Mouse (Mus musculus) kidney, embryonic 14.5 days (tissue): Measurements from ENCODE around the gene Olfr1417. TPM values are rescaled to one million over a fixed set of nuclear protein-coding genes. Genes with fewer than 3 reads are reported as not detected.

Experiments used
- ATAC-seq: fragments of 200-750 bp; cut with Nextera tagmentation; 2 replicates; pipeline ENCODE4 v1.8.0; 2017; ENCODE audit warnings: moderate number of reproducible peaks, mild to moderate bottlenecking, moderate TSS enrichment, moderate library complexity; ENCODE audit not compliant: low FRiP score, low TSS enrichment
- H3K27ac ChIP-seq: fragments of 300-500 bp; sonication (generic); 2 replicates; pipeline ENCODE4 v1.5.1; 2014; ENCODE audit warnings: low read depth, mild to moderate bottlenecking, low read length, moderate library complexity, mixed read lengths
- H3K27me3 ChIP-seq: fragments of 300-500 bp; sonication (generic); 2 replicates; pipeline ENCODE4 v1.6.1; 2014; ENCODE audit warnings: mild to moderate bottlenecking, low read length; ENCODE audit not compliant: control insufficient read depth, insufficient read depth
- H3K36me3 ChIP-seq: fragments of 300-500 bp; sonication (generic); 2 replicates; pipeline ENCODE4 v1.6.1; 2014; ENCODE audit warnings: low read length, mixed read lengths; ENCODE audit not compliant: control insufficient read depth, insufficient read depth
- H3K4me1 ChIP-seq: fragments of 300-500 bp; sonication (generic); 2 replicates; pipeline ENCODE4 v1.6.1; 2014; ENCODE audit warnings: low read length, mixed read lengths; ENCODE audit not compliant: control insufficient read depth, insufficient read depth
- H3K4me2 ChIP-seq: fragments of 300-500 bp; sonication (generic); replicated peaks from 2 replicates; pipeline ENCODE4 v1.6.1; 2014; ENCODE audit warnings: low read depth, mild to moderate bottlenecking, low read length
- H3K4me3 ChIP-seq: fragments of 300-500 bp; sonication (generic); 2 replicates; pipeline ENCODE4 v1.5.1; 2014; ENCODE audit warnings: mild to moderate bottlenecking, low read length
- H3K9ac ChIP-seq: fragments of 300-500 bp; sonication (generic); 2 replicates; pipeline ENCODE4 v1.6.1; 2014; ENCODE audit warnings: low read depth, mild to moderate bottlenecking, low read length, moderate library complexity
- H3K9me3 ChIP-seq: fragments of 300-500 bp; sonication (generic); 2 replicates; pipeline ENCODE4 v1.6.1; 2016; ENCODE audit warnings: low read length; ENCODE audit not compliant: control insufficient read depth
- WGBS: fragments of 180-500 bp; shearing (Covaris S2); extraction: QIAGEN DNeasy Blood & Tissue Kit; methylation state at CpG from one replicate; pipeline ENCODE4 v1.1.7; 2014; 5-methylcytosine and 5-hydroxymethylcytosine counted together
- polyA plus RNA-seq: library from polyadenylated mRNA; unstranded; fragments of >200 nt; fragmentation: Nextera tagmentation; extraction: Ambion mirVana; gene quantifications from 2 replicates; pipeline ENCODE4 v1.2.1, GENCODE M21; 2014

Gene Olfr1417
- polyA plus RNA-seq, 1 experiment from 2014 or later: 0.12 TPM

- H3K27ac ChIP-seq: no peak overlapping the region
- no peaks in the 10 kb centered on the region for H3K27me3 ChIP-seq
- H3K4me2 ChIP-seq: no peak overlapping the region
- no peaks in the 10 kb centered on the region for H3K4me1 ChIP-seq
- H3K4me3 ChIP-seq: no peak overlapping the region
- WGBS: 85% methylated on average over 4 of the region's 4 CpGs
- H3K9me3 ChIP-seq: no peaks in the 10 kb centered on the region
- no peaks in the 10 kb centered on the region for H3K36me3 ChIP-seq
- ATAC-seq: no peak
- H3K9ac ChIP-seq: no peak overlapping the region
Measured at GRCm38 (mm10) chr19:11846333-11846732, 7.3 kb upstream of the Olfr1417 start.

GRCm38 (mm10) chr19:11823346-11824065 lies 15.5 kb downstream of the Olfr1417 start:
- H3K27me3 ChIP-seq: no peaks in the 10 kb centered on the region
- H3K27ac ChIP-seq: no peak overlapping the region
- ATAC-seq: no peak
- H3K9ac ChIP-seq: no peak overlapping the region
- no peaks in the 10 kb centered on the region for H3K9me3 ChIP-seq
- no peaks in the 10 kb centered on the region for H3K36me3 ChIP-seq
- no peak overlapping the region for H3K4me2 ChIP-seq
- no peak overlapping the region for H3K4me3 ChIP-seq
- 34% methylated on average over 4 of the region's 4 CpGs for WGBS
- no peaks in the 10 kb centered on the region for H3K4me1 ChIP-seq

GRCm38 (mm10) chr19:11820211-11820610 lies 18.8 kb downstream of the Olfr1417 start:
- H3K27ac ChIP-seq: no peak overlapping the region
- no peaks in the 10 kb centered on the region for H3K27me3 ChIP-seq
- ATAC-seq: no peak
- H3K4me2 ChIP-seq: peak overlapping the region; percentile 94
- H3K36me3 ChIP-seq: no peaks in the 10 kb centered on the region
- no peaks in the 10 kb centered on the region for H3K4me1 ChIP-seq
- 32% methylated on average over 6 of the region's 6 CpGs for WGBS
- no peak overlapping the region for H3K9ac ChIP-seq
- H3K4me3 ChIP-seq: peak overlapping the region; percentile 75; the same call in 1 of the 2 replicates
- no peaks in the 10 kb centered on the region for H3K9me3 ChIP-seq

GRCm38 (mm10) chr19:11819800-11820199 lies 19.2 kb downstream of the Olfr1417 start:
- Histone ChIP-seq H3K27me3 (no peaks in the 10 kb centered on the region), H3K9me3 (no peaks in the 10 kb centered on the region), H3K27ac (no peak overlapping the region), H3K9ac (no peak overlapping the region), H3K4me3 (peak overlapping the region; percentile 75), H3K4me2 (peak overlapping the region; percentile 94), H3K36me3 (no peaks in the 10 kb centered on the region), H3K4me1 (no peaks in the 10 kb centered on the region)
- 2% methylated on average over 15 of the region's 15 CpGs for whole genome bisulfite sequencing
- ATAC-seq: peak; percentile 70

- Histone ChIP-seq H3K27ac (peak within 1 kb of the TSS; percentile 62; the same call in 1 of the 2 replicates), H3K4me1 (no peaks in the 10 kb centered on the region; the same call in 1 of the 2 replicates), H3K27me3 (no peaks in the 10 kb centered on the region), H3K9me3 (no peaks in the 10 kb centered on the region), H3K36me3 (no peaks in the 10 kb centered on the region), H3K9ac (peak within 1 kb of the TSS; percentile 77), H3K4me2 (peak within 1 kb of the TSS; percentile 94), H3K4me3 (peak within 1 kb of the TSS; percentile 75)
- no peak for ATAC-seq
- WGBS: under 1% methylated on average over 20 of the region's 20 CpGs
Measured at GRCm38 (mm10) chr19:11819143-11819700, 19.8 kb downstream of the Olfr1417 start, which contains the start of gene Stx3. TSS of gene Stx3 (minus strand) at chr19:11819403.

- no peaks in the 10 kb centered on the region; the same call in 1 of the 2 replicates for H3K4me1 ChIP-seq
- no peaks in the 10 kb centered on the region for H3K36me3 ChIP-seq
- H3K9ac ChIP-seq: peak overlapping the region; percentile 77
- no peaks in the 10 kb centered on the region for H3K9me3 ChIP-seq
- H3K27ac ChIP-seq: peak overlapping the region; percentile 62; the same call in 1 of the 2 replicates
- H3K4me2 ChIP-seq: peak overlapping the region; percentile 94
- peak; percentile 80 for ATAC-seq
- peak overlapping the region; percentile 75 for H3K4me3 ChIP-seq
- H3K27me3 ChIP-seq: no peaks in the 10 kb centered on the region
- under 1% methylated on average over 81 of the region's 83 CpGs for WGBS
Measured at GRCm38 (mm10) chr19:11818199-11819142, 20.5 kb downstream of the Olfr1417 start.

- H3K36me3 ChIP-seq: no peaks in the 10 kb centered on the region
- peak overlapping the region; percentile 94 for H3K4me2 ChIP-seq
- H3K9ac ChIP-seq: no peak overlapping the region
- peaks cover 4% of the 10 kb centered on the region; the same call in 1 of the 2 replicates for H3K4me1 ChIP-seq
- peak overlapping the region; percentile 75 for H3K4me3 ChIP-seq
- H3K27ac ChIP-seq: no peak overlapping the region
- no peak for ATAC-seq
- H3K27me3 ChIP-seq: no peaks in the 10 kb centered on the region
- WGBS: 14% methylated on average over 5 of the region's 5 CpGs
- H3K9me3 ChIP-seq: no peaks in the 10 kb centered on the region
Measured at GRCm38 (mm10) chr19:11817586-11817985, 21.4 kb downstream of the Olfr1417 start.

- 25% methylated on average over 6 of the region's 6 CpGs for WGBS
- Histone ChIP-seq H3K9ac (no peak overlapping the region), H3K4me2 (no peak overlapping the region), H3K4me3 (no peak overlapping the region), H3K4me1 (peaks cover 4% of the 10 kb centered on the region; the same call in 1 of the 2 replicates), H3K27ac (no peak overlapping the region), H3K9me3 (no peaks in the 10 kb centered on the region), H3K36me3 (no peaks in the 10 kb centered on the region), H3K27me3 (no peaks in the 10 kb centered on the region)
- ATAC-seq: no peak
Measured at GRCm38 (mm10) chr19:11816706-11817105, 22.3 kb downstream of the Olfr1417 start.
